In the genomic region with DNA sequence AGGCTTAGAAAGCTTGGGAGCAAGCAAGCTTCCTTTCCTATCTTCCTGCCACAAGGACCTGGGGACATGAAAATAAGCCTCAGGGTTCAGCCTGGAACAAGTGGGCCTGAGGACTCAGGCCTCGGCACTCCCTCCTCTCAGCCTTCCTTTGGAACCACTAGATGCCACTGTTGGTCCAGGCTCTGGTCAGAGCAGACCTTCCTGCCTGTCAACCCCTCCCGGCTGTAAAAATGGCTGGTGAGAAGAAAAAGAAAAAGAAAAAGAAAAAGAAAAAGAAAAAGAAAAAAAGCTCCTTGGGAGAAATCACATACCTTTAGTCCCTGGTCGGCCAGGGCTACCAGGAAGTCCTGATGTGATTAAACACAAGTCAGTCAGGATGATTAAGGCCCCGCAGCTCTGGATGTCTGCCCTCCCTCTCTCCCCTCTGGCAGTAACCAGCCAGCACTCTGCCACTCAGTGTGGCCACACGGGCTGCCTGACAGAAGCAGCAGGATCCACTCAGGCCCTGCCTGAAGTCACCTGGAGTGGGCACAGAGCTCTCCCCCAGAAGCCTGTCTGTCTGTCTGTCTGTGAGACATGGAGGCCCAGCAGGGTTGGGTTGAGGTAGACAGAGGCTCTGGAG, we compare ENCODE assay signal across 8 mouse cellular contexts. TPM values are rescaled to one million over a fixed set of nuclear protein-coding genes. Genes with fewer than 3 reads are reported as not detected.
DNase-seq lines count a peak whose midpoint lies in the region; TF ChIP-seq lines count a peak whose summit lies in the region.
"Had no signal": no experiment of that assay in that cellular context is flagged by ENCODE, and none has a peak within 500 bp of the region (broad histone marks: within the 10 kb centered on the region; RNA-seq: fewer than 3 reads in every experiment).

No protein-coding gene starts in this region.

- H3K4me1 ChIP-seq in MEL (ENCODE audit: control insufficient read depth in 1 of 2, insufficient read depth in 2 of 2, low read length in 2 of 2) = no peaks in the 10 kb centered on the region
- H3K4me1 ChIP-seq: liver, embryonic 13.5 days had no signal

- peak; percentile 69 for TF ChIP-seq RAD21 in MEL (IDR thresholded peaks at IDR 0.05; ENCODE audit: low read depth, low read length)

- H3K4me3 ChIP-seq in MEL (ENCODE audit: control insufficient read depth in 1 of 2, insufficient read depth in 1 of 2, low read depth in 2 of 2, low read length in 2 of 2) = no peak overlapping the region
- H3K4me3 ChIP-seq in layer of hippocampus, adult 2 months = no peak overlapping the region
- H3K4me3 ChIP-seq: liver, embryonic 13.5 days had no signal

- intact Hi-C loops in heart, postnatal 14 days (cut with DNase I) = loop anchor here (2.0 to 5.0 kb wide), 3 partner anchors 136 to 273 kb away; no protein-coding TSS in a partner anchor

- no peaks in the 10 kb centered on the region for H3K9me3 ChIP-seq in MEL (replicated peaks; ENCODE audit: insufficient read depth, low read length)
- H3K9me3 ChIP-seq: liver, embryonic 13.5 days had no signal

- no peaks in the 10 kb centered on the region for H3K79me2 ChIP-seq in MEL (ENCODE audit: control insufficient read depth, insufficient read depth, low read length, poor library complexity)

- TF ChIP-seq POLR2A in MEL (IDR thresholded peaks at IDR 0.05; ENCODE audit: control insufficient read depth in 1 of 2, insufficient read depth in 1 of 2, low read depth in 1 of 2, low read length in 2 of 2, poor library complexity in 1 of 2) = no peak

- H3K27me3 ChIP-seq in MEL (ENCODE audit: control insufficient read depth in 1 of 2, insufficient read depth in 2 of 2, low read length in 2 of 2) = no peaks in the 10 kb centered on the region
- H3K27me3 ChIP-seq: liver, embryonic 13.5 days had no signal

- H3K27ac ChIP-seq in MEL (ENCODE audit: control insufficient read depth, low read depth, low read length) = no peak overlapping the region
- no peak overlapping the region for H3K27ac ChIP-seq in layer of hippocampus, adult 2 months
- H3K27ac ChIP-seq: liver, embryonic 13.5 days had no signal

- no peak overlapping the region for H3K9ac ChIP-seq in MEL (ENCODE audit: control insufficient read depth, low read depth, low read length, poor library complexity, severe bottlenecking)
- H3K9ac ChIP-seq: liver, embryonic 13.5 days had no signal

- TF ChIP-seq CTCF in MEL (IDR thresholded peaks at IDR 0.05 in 2 of 3, conservative IDR thresholded peaks at IDR 0.05 in 1 of 3; ENCODE audit: control insufficient read depth in 1 of 3, insufficient read depth in 1 of 3, low read depth in 2 of 3, low read length in 3 of 3, poor library complexity in 1 of 3, severe bottlenecking in 1 of 3) = peak in 2 of 3 experiments; percentile 58; a peak in 5 of 6 replicates
- TF ChIP-seq CTCF in layer of hippocampus, adult 2 months (conservative IDR thresholded peaks at IDR 0.05) = peak; percentile 87

- peak; percentile 40 for DNase-seq in MEL (ENCODE audit: low read depth, low spot score)
- peak; percentile 64 to 68 for DNase-seq in adrenal gland, postnatal 36 days
- DNase-seq in fibroblast of lung, adult 2 months (ENCODE audit: low read depth) = peak; percentile 55
- peak; percentile 57 to 75 for DNase-seq in heart, postnatal 14 days
- DNase-seq in layer of hippocampus, adult 2 months (ENCODE audit: low spot score in 2 of 2) = peak; percentile 61 to 64
- peak; percentile 79 for DNase-seq in lung, postnatal 10 days
- DNase-seq in right cerebral cortex, postnatal 14 days = peak; percentile 54
- DNase-seq: liver, embryonic 13.5 days had no signal

- H3K36me3 ChIP-seq in MEL (ENCODE audit: control insufficient read depth in 1 of 2, insufficient read depth in 2 of 2, low read length in 2 of 2) = no peaks in the 10 kb centered on the region
- H3K36me3 ChIP-seq: liver, embryonic 13.5 days had no signal

- no peak for TF ChIP-seq EP300 in MEL (IDR thresholded peaks at IDR 0.05; ENCODE audit: low read depth in 1 of 2, low read length in 2 of 2)

TF ChIP-seq in MEL, 35 proteins besides CTCF, POLR2A, EP300 and RAD21:
- TF ChIP-seq ELF1 (IDR thresholded peaks at IDR 0.05; ENCODE audit: low read depth, low read length) (no peak), MAFK (IDR thresholded peaks at IDR 0.05; ENCODE audit: borderline replicate concordance, low read depth, low read length) (no peak), GABPA (IDR thresholded peaks at IDR 0.05; ENCODE audit: low read depth, low read length) (no peak), ZC3H11A (IDR thresholded peaks at IDR 0.05; ENCODE audit: low read depth, low read length) (peak; percentile 30; the same call in 1 of the 2 replicates), RCOR1 (IDR thresholded peaks at IDR 0.05; ENCODE audit: low read depth, low read length) (no peak), GATA1 (IDR thresholded peaks at IDR 0.05; ENCODE audit: low read depth, low read length) (no peak), NELFE (IDR thresholded peaks at IDR 0.05; ENCODE audit: low read depth, low read length) (no peak), SIN3A (IDR thresholded peaks at IDR 0.05; ENCODE audit: low read length) (no peak), ETS1 (IDR thresholded peaks at IDR 0.05; ENCODE audit: low read depth, low read length) (no peak), NRF1 (IDR thresholded peaks at IDR 0.05; ENCODE audit: insufficient read depth, low read depth, low read length, poor library complexity, severe bottlenecking) (no peak), HCFC1 (IDR thresholded peaks at IDR 0.05; ENCODE audit: low read depth, low read length) (no peak), MYC (IDR thresholded peaks at IDR 0.05; ENCODE audit: low read depth, low read length) (no peak), SMC3 (IDR thresholded peaks at IDR 0.05; ENCODE audit: low read depth, low read length) (peak; percentile 59), UBTF (IDR thresholded peaks at IDR 0.05; ENCODE audit: borderline replicate concordance, insufficient read depth, low read depth, low read length) (no peak), TCF12 (IDR thresholded peaks at IDR 0.05; ENCODE audit: low read depth, low read length) (no peak), E2F4 (IDR thresholded peaks at IDR 0.05; ENCODE audit: borderline replicate concordance, low read depth, low read length) (no peak)

RNA-seq across cellular contexts. Expression of gene Col17a1, which starts 32.9 kb away (rescaled TPM):
- total RNA-seq in MEL (2012; rRNA removed) = 0.04 TPM in 1 of 2 replicates, not detected in the other
- not detected for polyA plus RNA-seq in MEL (2012; ENCODE audit: insufficient read depth in 1 of 2, insufficient read length in 2 of 2, low read depth in 1 of 2, low replicate concordance in 2 of 2, missing spikeins in 1 of 2)
- under 1 TPM in 1 of 2 experiments, not detected in 1; 0.17 TPM for total RNA-seq in adrenal gland, postnatal 36 days (2021)
- under 1 TPM; 0.10 to 0.14 TPM for total RNA-seq in heart, postnatal 14 days (2021)
- total RNA-seq in layer of hippocampus, adult 2 months (2021) = not detected
